In the genomic region with DNA sequence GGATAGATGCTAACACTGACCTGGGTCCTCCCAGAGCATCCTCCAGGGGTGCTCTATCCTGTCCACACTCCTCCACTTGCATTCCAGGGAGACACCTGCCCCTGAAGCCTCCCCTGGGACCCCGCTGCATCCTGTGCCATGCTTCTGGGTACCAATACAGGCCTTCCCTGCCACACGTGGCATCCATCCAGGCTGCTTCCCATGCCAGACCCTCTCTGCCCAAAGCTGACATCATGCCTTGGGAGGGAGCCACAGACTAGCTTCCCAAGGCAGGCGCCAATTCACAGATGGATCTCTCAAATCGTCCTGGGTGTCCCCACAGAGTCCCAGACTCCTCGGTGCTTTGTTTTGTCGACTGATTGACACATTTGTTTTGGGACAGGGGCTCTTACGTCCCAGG, we compare ENCODE assay signal across 10 mouse cellular contexts. TPM values are rescaled to one million over a fixed set of nuclear protein-coding genes. Genes with fewer than 3 reads are reported as not detected.
DNase-seq lines count a peak whose midpoint lies in the region; ATAC-seq and TF ChIP-seq lines count a peak whose summit lies in the region.
"Had no signal": no experiment of that assay in that cellular context is flagged by ENCODE, and none has a peak within 500 bp of the region (broad histone marks: within the 10 kb centered on the region; RNA-seq: fewer than 3 reads in every experiment).

No protein-coding gene starts in this region.

- peak overlapping the region; percentile 78 for H3K27ac ChIP-seq in hindbrain, embryonic 15.5 days (replicated peaks)
- no peak overlapping the region for H3K27ac ChIP-seq in hindbrain, embryonic 10.5 days
- no peak overlapping the region for H3K27ac ChIP-seq in intestine, postnatal 0 days (ENCODE audit: low read depth, low read length)
- H3K27ac ChIP-seq: neural tube, embryonic 12.5 days had no signal

- no peak for DNase-seq in hindbrain, embryonic 10.5 days (ENCODE audit: low spot score)
- DNase-seq in cerebellum, adult 11 months, result peak; percentile 94
- DNase-seq in gastrocnemius, postnatal 25 days, result peak; percentile 51
- peak; percentile 98 for DNase-seq in left cerebral cortex, postnatal 4 days
- no peak for DNase-seq in kidney, postnatal 4 days
- DNase-seq in adipocyte (ENCODE audit: low spot score), result no peak

- 43% methylated on average over 7 of the region's 7 CpGs for WGBS in hindbrain, embryonic 15.5 days
- WGBS in hindbrain, embryonic 10.5 days, result 61% methylated on average over 7 of the region's 7 CpGs
- 83% methylated on average over 7 of the region's 7 CpGs for WGBS in intestine, postnatal 0 days

- H3K27me3 ChIP-seq in hindbrain, embryonic 15.5 days, result no peaks in the 10 kb centered on the region
- no peaks in the 10 kb centered on the region for H3K27me3 ChIP-seq in hindbrain, embryonic 10.5 days (ENCODE audit: insufficient read depth, poor library complexity, severe bottlenecking)
- H3K27me3 ChIP-seq in intestine, postnatal 0 days (replicated peaks; ENCODE audit: control insufficient read depth, insufficient read depth, low read length), result no peaks in the 10 kb centered on the region
- H3K27me3 ChIP-seq: neural tube, embryonic 12.5 days had no signal

- peak; percentile 68 for ATAC-seq in hindbrain, embryonic 15.5 days (ENCODE audit: low FRiP score, low read depth)
- no peak for ATAC-seq in intestine, postnatal 0 days

- no peak for TF ChIP-seq CTCF in intestine, postnatal 0 days (IDR thresholded peaks at IDR 0.05; ENCODE audit: low read depth)

- peaks cover 20% of the 10 kb centered on the region for H3K4me1 ChIP-seq in hindbrain, embryonic 15.5 days (replicated peaks)
- H3K4me1 ChIP-seq in hindbrain, embryonic 10.5 days (replicated peaks), result peaks cover 15% of the 10 kb centered on the region
- no peaks in the 10 kb centered on the region for H3K4me1 ChIP-seq in intestine, postnatal 0 days (replicated peaks; ENCODE audit: control insufficient read depth, insufficient read depth, low read length)

- peaks cover 36% of the 10 kb centered on the region for H3K36me3 ChIP-seq in hindbrain, embryonic 15.5 days
- peaks cover 84% of the 10 kb centered on the region for H3K36me3 ChIP-seq in hindbrain, embryonic 10.5 days
- H3K36me3 ChIP-seq in intestine, postnatal 0 days (ENCODE audit: control insufficient read depth, insufficient read depth), result peaks cover 46% of the 10 kb centered on the region

- H3K4me2 ChIP-seq in hindbrain, embryonic 15.5 days, result no peak overlapping the region
- H3K4me2 ChIP-seq in intestine, postnatal 0 days (replicated peaks; ENCODE audit: low read depth), result no peak overlapping the region
- H3K4me2 ChIP-seq: neural tube, embryonic 12.5 days had no signal

- H3K4me3 ChIP-seq in hindbrain, embryonic 15.5 days, result no peak overlapping the region
- H3K4me3 ChIP-seq in hindbrain, embryonic 10.5 days, result no peak overlapping the region
- no peak overlapping the region for H3K4me3 ChIP-seq in intestine, postnatal 0 days (ENCODE audit: low read depth, low read length)
- H3K4me3 ChIP-seq: neural tube, embryonic 12.5 days had no signal

- H3K9ac ChIP-seq in hindbrain, embryonic 15.5 days, result no peak overlapping the region
- H3K9ac ChIP-seq in intestine, postnatal 0 days (ENCODE audit: low read depth, low read length), result no peak overlapping the region
- H3K9ac ChIP-seq: neural tube, embryonic 12.5 days had no signal

- intact Hi-C loops in left cerebral cortex, postnatal 4 days (cut with DNase I), result no loop called here

- H3K9me3 ChIP-seq in hindbrain, embryonic 15.5 days, result no peaks in the 10 kb centered on the region
- no peaks in the 10 kb centered on the region for H3K9me3 ChIP-seq in hindbrain, embryonic 10.5 days
- H3K9me3 ChIP-seq in intestine, postnatal 0 days (ENCODE audit: control insufficient read depth), result no peaks in the 10 kb centered on the region
- H3K9me3 ChIP-seq: neural tube, embryonic 12.5 days had no signal

RNA-seq across cellular contexts. Expression of a gene that starts 21.4 kb away (rescaled TPM):
- 13.8 and 14.9 TPM in 2 replicates for polyA plus RNA-seq in hindbrain, embryonic 15.5 days (2015; fragmentation: Nextera tagmentation; extraction: Ambion mirVana)
- polyA plus RNA-seq in hindbrain, embryonic 10.5 days (2016; fragmentation: Nextera tagmentation; extraction: Ambion mirVana), result 6.0 and 8.1 TPM in 2 replicates
- 1 to 10 TPM; 3.6 to 4.0 TPM for total RNA-seq in gastrocnemius, postnatal 25 days (2021)
- 100 to 1,000 TPM; 172 to 179 TPM for total RNA-seq in left cerebral cortex, postnatal 4 days (2021)
- 2.6 and 3.1 TPM in 2 replicates for polyA plus RNA-seq in intestine, postnatal 0 days (2015; fragmentation: Nextera tagmentation; extraction: Ambion mirVana)

RNA-seq across cellular contexts. Expression of a gene that starts 29.1 kb away (rescaled TPM):
- 0.47 and 0.88 TPM in 2 replicates for polyA plus RNA-seq in hindbrain, embryonic 15.5 days (2015; fragmentation: Nextera tagmentation; extraction: Ambion mirVana)
- polyA plus RNA-seq in hindbrain, embryonic 10.5 days (2016; fragmentation: Nextera tagmentation; extraction: Ambion mirVana), result 0.09 and 0.12 TPM in 2 replicates
- not detected for total RNA-seq in gastrocnemius, postnatal 25 days (2021)
- not detected for total RNA-seq in left cerebral cortex, postnatal 4 days (2021)
- polyA plus RNA-seq in intestine, postnatal 0 days (2015; fragmentation: Nextera tagmentation; extraction: Ambion mirVana), result 0.13 and 0.25 TPM in 2 replicates
- polyA plus RNA-seq: limb, embryonic 11.5 days had no signal

RNA-seq across cellular contexts. Expression of a gene that starts 50.3 kb away (rescaled TPM):
- polyA plus RNA-seq in hindbrain, embryonic 15.5 days (2015; fragmentation: Nextera tagmentation; extraction: Ambion mirVana), result 190 and 194 TPM in 2 replicates
- polyA plus RNA-seq in hindbrain, embryonic 10.5 days (2016; fragmentation: Nextera tagmentation; extraction: Ambion mirVana), result 366 and 403 TPM in 2 replicates
- 10 to 100 TPM; 13.9 to 14.1 TPM for total RNA-seq in gastrocnemius, postnatal 25 days (2021)
- total RNA-seq in left cerebral cortex, postnatal 4 days (2021), result 10 to 100 TPM; 81.7 to 92.8 TPM
- 88.6 and 93.2 TPM in 2 replicates for polyA plus RNA-seq in intestine, postnatal 0 days (2015; fragmentation: Nextera tagmentation; extraction: Ambion mirVana)

Comparison
In these comparisons a context has a peak if more than half of its experiments do, and no peak if none do; other contexts are left out.
1. DNase-seq: peak in cerebellum, adult 11 months (single experiment), gastrocnemius, postnatal 25 days (single experiment) and left cerebral cortex, postnatal 4 days (single experiment); none in hindbrain, embryonic 10.5 days (single experiment), kidney, postnatal 4 days (0 of 2) and adipocyte (single experiment).